Mouse (Mus musculus) midbrain, embryonic 12.5 days (tissue): Measurements from ENCODE around the gene Mettl26. TPM values are rescaled to one million over a fixed set of nuclear protein-coding genes. Genes with fewer than 3 reads are reported as not detected.

Experiments
- ATAC-seq: fragments of 200-750 bp; cut with Nextera tagmentation; 2 replicates; pipeline ENCODE4 v1.8.0; 2017; ENCODE audit warnings: low read depth, moderate TSS enrichment, moderate library complexity; ENCODE audit not compliant: low FRiP score
- H3K27ac ChIP-seq: fragments of 300-500 bp; sonication (generic); replicated peaks from 2 replicates; pipeline ENCODE4 v1.5.1; 2016; ENCODE audit warnings: mild to moderate bottlenecking
- H3K27me3 ChIP-seq: fragments of 300-500 bp; sonication (generic); 2 replicates; pipeline ENCODE4 v1.6.1; 2016; ENCODE audit warnings: mild to moderate bottlenecking
- H3K36me3 ChIP-seq: fragments of 300-500 bp; sonication (generic); 2 replicates; pipeline ENCODE4 v1.6.1; 2016
- H3K4me1 ChIP-seq: fragments of 300-500 bp; sonication (generic); 2 replicates; pipeline ENCODE4 v1.6.1; 2016
- H3K4me2 ChIP-seq: fragments of 300-500 bp; sonication (generic); replicated peaks from 2 replicates; pipeline ENCODE4 v1.6.1; 2016; ENCODE audit warnings: mild to moderate bottlenecking, moderate library complexity
- H3K4me3 ChIP-seq: fragments of 300-500 bp; sonication (generic); 2 replicates; pipeline ENCODE4 v1.5.1; 2016; ENCODE audit warnings: mild to moderate bottlenecking
- H3K9ac ChIP-seq: fragments of 300-500 bp; sonication (generic); replicated peaks from 2 replicates; pipeline ENCODE4 v1.6.1; 2016; ENCODE audit warnings: mild to moderate bottlenecking, moderate library complexity
- H3K9me3 ChIP-seq: fragments of 300-500 bp; sonication (generic); 2 replicates; pipeline ENCODE4 v1.6.1; 2016; ENCODE audit warnings: mild to moderate bottlenecking
- WGBS: fragments of 180-500 bp; shearing (Covaris S2); methylation state at CpG from one replicate; pipeline ENCODE4 v1.1.7; 2016; 5-methylcytosine and 5-hydroxymethylcytosine counted together
- microRNA-seq: library from miRNA; unstranded; fragments of <30 nt; microRNA quantifications from one replicate; pipeline ENCODE4, GENCODE M21; 2017
- polyA plus RNA-seq: library from polyadenylated mRNA; unstranded; fragments of >200 nt; fragmentation: Nextera tagmentation; extraction: Ambion mirVana; gene quantifications from 2 replicates; pipeline ENCODE4 v1.2.1, GENCODE M21; 2016

Gene Mettl26
- polyA plus RNA-seq, 1 experiment from 2014 or later = 59.5 TPM

- Histone ChIP-seq H3K4me2 (no peak overlapping the region), H3K4me1 (peaks cover 7% of the 10 kb centered on the region), H3K36me3 (peaks cover 41% of the 10 kb centered on the region), H3K9ac (no peak overlapping the region), H3K27me3 (no peaks in the 10 kb centered on the region), H3K9me3 (no peaks in the 10 kb centered on the region), H3K27ac (no peak overlapping the region), H3K4me3 (no peak overlapping the region)
- WGBS = 79% methylated on average over 2 of the region's 2 CpGs
- no peak for ATAC-seq
Measured at GRCm38 (mm10) chr17:25925348-25925747, 50.5 kb downstream of the Mettl26 start.

Small RNAs within 50 kb of the gene (microRNA-seq; reads per million reads assigned to microRNA genes)
- not detected for gene Mir3082

Other genes with a start within 250 kb of the Mettl26 start
- 0.85 and 1.5 TPM in 2 replicates for gene Gng13, start 157.9 kb upstream of the Mettl26 start, polyA plus RNA-seq
- gene Chtf18, start 147.7 kb upstream of the Mettl26 start, polyA plus RNA-seq = 31.4 and 34.5 TPM in 2 replicates
- 18.1 and 19.4 TPM in 2 replicates for gene Rpusd1, start 147.4 kb upstream of the Mettl26 start, polyA plus RNA-seq
- not detected in 2 replicates for gene Mslnl, start 139.0 kb upstream of the Mettl26 start, polyA plus RNA-seq
- 0.19 and 0.27 TPM in 2 replicates for gene Msln, start 120.7 kb upstream of the Mettl26 start, polyA plus RNA-seq
- gene Narfl, start 101.3 kb upstream of the Mettl26 start, polyA plus RNA-seq = 24.8 and 24.9 TPM in 2 replicates
- 114 and 116 TPM in 2 replicates for gene Haghl, start 89.4 kb upstream of the Mettl26 start, polyA plus RNA-seq
- 0.40 and 0.68 TPM in 2 replicates for gene Ccdc78, start 88.5 kb upstream of the Mettl26 start, polyA plus RNA-seq
- gene Fam173a, start 82.2 kb upstream of the Mettl26 start, polyA plus RNA-seq = 81.8 and 86.1 TPM in 2 replicates
- gene AC134908.4, start 79.4 kb upstream of the Mettl26 start, polyA plus RNA-seq = not detected in 2 replicates
- gene Metrn, start 77.9 kb upstream of the Mettl26 start, polyA plus RNA-seq = 59.1 and 68.8 TPM in 2 replicates
- gene Fbxl16, start 66.0 kb upstream of the Mettl26 start, polyA plus RNA-seq = 24.8 and 29.4 TPM in 2 replicates
- 28.3 and 28.5 TPM in 2 replicates for gene Wdr24, start 51.4 kb upstream of the Mettl26 start, polyA plus RNA-seq
- 70.7 and 71.1 TPM in 2 replicates for gene Jmjd8, start 46.2 kb upstream of the Mettl26 start, polyA plus RNA-seq
- gene Stub1, start 41.7 kb upstream of the Mettl26 start, polyA plus RNA-seq = 277 and 283 TPM in 2 replicates
- 5.8 and 6.0 TPM in 2 replicates for gene Rhbdl1, start 37.8 kb upstream of the Mettl26 start, polyA plus RNA-seq
- gene Gm20683, start 33.3 kb upstream of the Mettl26 start, polyA plus RNA-seq = 2.5 and 3.7 TPM in 2 replicates
- 17.7 and 21.1 TPM in 2 replicates for gene Rhot2, start 30.2 kb upstream of the Mettl26 start, polyA plus RNA-seq
- 38.1 and 38.5 TPM in 2 replicates for gene Wdr90, start 13.6 kb upstream of the Mettl26 start, polyA plus RNA-seq
- gene Mcrip2, start 6.3 kb upstream of the Mettl26 start, polyA plus RNA-seq = 6.8 and 8.5 TPM in 2 replicates
- 0.52 and 0.60 TPM in 2 replicates for gene Wfikkn1, start 5.8 kb downstream of the Mettl26 start, polyA plus RNA-seq
- gene Rab40c, start 44.7 kb downstream of the Mettl26 start, polyA plus RNA-seq = 38.0 and 38.8 TPM in 2 replicates
- 54.1 and 54.5 TPM in 2 replicates for gene Pigq, start 69.9 kb downstream of the Mettl26 start, polyA plus RNA-seq
- 0.26 and 0.61 TPM in 2 replicates for gene Nhlrc4, start 69.9 kb downstream of the Mettl26 start, polyA plus RNA-seq
- 0.13 and 0.14 TPM in 2 replicates for gene A930017K11Rik, start 77.5 kb downstream of the Mettl26 start, polyA plus RNA-seq
- gene Capn15, start 110.7 kb downstream of the Mettl26 start, polyA plus RNA-seq = 30.4 and 30.6 TPM in 2 replicates
- 43.1 and 44.8 TPM in 2 replicates for gene Rab11fip3, start 194.5 kb downstream of the Mettl26 start, polyA plus RNA-seq
- gene Decr2, start 215.3 kb downstream of the Mettl26 start, polyA plus RNA-seq = 25.1 and 27.7 TPM in 2 replicates
- 48.0 and 50.7 TPM in 2 replicates for gene Nme4, start 220.5 kb downstream of the Mettl26 start, polyA plus RNA-seq
- 2.1 and 2.9 TPM in 2 replicates for gene Tmem8, start 238.2 kb downstream of the Mettl26 start, polyA plus RNA-seq
- 194 and 210 TPM in 2 replicates for gene Mrpl28, start 248.4 kb downstream of the Mettl26 start, polyA plus RNA-seq